Mouse (Mus musculus) forebrain, postnatal 0 days (tissue): ENCODE data around the gene Tmed10. TPM values are rescaled to one million over a fixed set of nuclear protein-coding genes. Genes with fewer than 3 reads are reported as not detected.

Source experiments
- ATAC-seq: fragments of 200-750 bp; cut with Nextera tagmentation; 2 replicates; pipeline ENCODE4 v1.8.0; 2017; ENCODE audit warnings: mild to moderate bottlenecking, moderate library complexity
- DNase-seq: peaks from one replicate; pipeline ENCODE4 v3.0.0-alpha.2; 2015
- H3K27ac ChIP-seq: fragments of 300-500 bp; sonication (generic); 2 replicates; pipeline ENCODE4 v1.5.1; 2014; ENCODE audit warnings: low read depth, mild to moderate bottlenecking, antibody characterized with exemption, low read length, moderate library complexity, mixed read lengths
- H3K27me3 ChIP-seq: fragments of 300-500 bp; sonication (generic); 2 replicates; pipeline ENCODE4 v1.6.1; 2014; ENCODE audit warnings: mild to moderate bottlenecking, low read length, mixed read lengths; ENCODE audit not compliant: insufficient read depth
- H3K36me3 ChIP-seq: fragments of 300-500 bp; sonication (generic); 2 replicates; pipeline ENCODE4 v1.6.1; 2014; ENCODE audit warnings: mild to moderate bottlenecking, moderate library complexity; ENCODE audit not compliant: insufficient read depth
- H3K4me1 ChIP-seq: fragments of 300-500 bp; sonication (generic); 2 replicates; pipeline ENCODE4 v1.6.1; 2014; ENCODE audit warnings: antibody characterized with exemption; ENCODE audit not compliant: insufficient read depth
- H3K4me2 ChIP-seq: fragments of 300-500 bp; sonication (generic); 2 replicates; pipeline ENCODE4 v1.6.1; 2014; ENCODE audit warnings: low read depth, mild to moderate bottlenecking, moderate library complexity
- H3K4me3 ChIP-seq: fragments of 300-500 bp; sonication (generic); 2 replicates; pipeline ENCODE4 v1.5.1; 2014; ENCODE audit warnings: low read depth, low read length, mixed read lengths
- H3K9ac ChIP-seq: fragments of 300-500 bp; sonication (generic); 2 replicates; pipeline ENCODE4 v1.6.1; 2014; ENCODE audit warnings: mild to moderate bottlenecking
- H3K9me3 ChIP-seq: fragments of 300-500 bp; sonication (generic); 2 replicates; pipeline ENCODE4 v1.6.1; 2016; ENCODE audit warnings: low read length
- CTCF ChIP-seq: sonication (generic); IDR thresholded peaks from 2 replicates; pipeline ENCODE4 v1.5.1; 2016; ENCODE audit warnings: antibody characterized with exemption, control low read depth, low read depth
- WGBS: fragments of 180-500 bp; shearing (Covaris S2); extraction: QIAGEN DNeasy Blood & Tissue Kit; methylation state at CpG from one replicate; pipeline ENCODE4 v1.1.7; 2014; 5-methylcytosine and 5-hydroxymethylcytosine counted together
- polyA plus RNA-seq: library from polyadenylated mRNA; unstranded; fragments of >200 nt; fragmentation: Nextera tagmentation; extraction: Ambion mirVana; gene quantifications from 2 replicates; pipeline ENCODE4 v1.2.1, GENCODE M21; 2015
- total RNA-seq: library from RNA; depleted of rRNA; stranded (reverse); fragments of >200 nt; gene quantifications from 2 replicates; pipeline ENCODE4 v1.2.3, GENCODE M21; 2014

Tmed10 gene
- total and polyA plus RNA-seq, 2 experiments from 2014 or later, result 59.2 to 167 TPM

DNA sequence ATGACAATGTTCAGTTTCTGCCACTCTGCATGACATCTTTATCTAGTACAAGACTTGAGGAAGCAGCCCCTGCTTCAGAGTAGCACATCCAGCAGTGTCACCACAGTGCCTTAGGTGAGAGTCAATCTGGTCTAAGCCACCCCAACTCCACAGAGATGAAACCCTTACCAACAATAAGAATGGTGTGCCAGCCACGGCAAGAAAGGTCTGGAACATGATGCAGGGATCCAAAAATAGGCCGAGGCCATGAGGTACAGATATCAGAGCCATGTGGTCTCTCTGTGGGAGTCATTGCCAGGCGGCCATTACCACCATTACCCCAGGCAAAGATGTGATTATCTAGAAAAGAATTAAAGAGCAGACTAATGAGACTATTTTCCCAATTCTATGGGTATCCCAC, 66.0 kb downstream of the Tmed10 start:
- Histone ChIP-seq H3K4me2 (no peak overlapping the region), H3K4me3 (no peak overlapping the region), H3K9me3 (no peaks in the 10 kb centered on the region), H3K36me3 (peaks cover 93% of the 10 kb centered on the region), H3K27me3 (no peaks in the 10 kb centered on the region), H3K9ac (no peak overlapping the region), H3K27ac (no peak overlapping the region), H3K4me1 (no peaks in the 10 kb centered on the region)
- no peak for TF ChIP-seq CTCF
- no peak for DNase-seq
- WGBS, result 55% methylated on average over 3 of the region's 3 CpGs
- ATAC-seq, result no peak

DNA sequence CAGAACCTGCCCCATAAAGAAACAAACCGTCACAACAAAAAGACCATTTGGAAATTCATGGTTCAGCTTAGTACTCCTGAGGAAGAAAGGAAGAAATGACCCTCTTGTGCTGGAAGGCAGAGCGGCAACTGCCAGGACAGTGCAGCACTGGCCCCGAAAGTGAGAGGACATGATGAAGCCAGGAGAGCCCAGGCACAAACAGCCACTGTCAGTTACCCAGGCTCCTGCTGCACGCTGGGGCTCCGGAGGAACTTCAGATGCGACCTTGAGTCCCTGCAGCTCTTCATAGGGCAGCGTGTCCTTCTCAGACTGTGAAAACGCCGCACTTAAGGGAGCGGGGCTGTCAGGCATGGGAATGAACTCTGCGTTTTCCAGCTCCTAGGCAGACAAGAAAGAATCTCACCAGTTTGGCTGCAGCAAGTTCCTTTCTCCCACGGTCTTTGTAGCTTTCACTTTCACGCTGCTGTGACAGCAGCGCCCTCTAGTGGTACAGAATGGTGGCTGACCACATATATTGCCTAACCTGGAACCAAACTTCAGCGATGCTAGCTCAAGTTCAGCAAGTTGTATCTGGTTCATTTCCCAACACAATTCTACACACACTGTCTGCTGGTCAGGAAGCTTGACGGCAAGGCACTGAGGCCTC, 69.3 kb downstream of the Tmed10 start:
- Histone ChIP-seq H3K9ac (no peak overlapping the region), H3K9me3 (no peaks in the 10 kb centered on the region), H3K27me3 (no peaks in the 10 kb centered on the region), H3K4me3 (no peak overlapping the region), H3K36me3 (peaks cover 88% of the 10 kb centered on the region), H3K4me2 (no peak overlapping the region), H3K27ac (no peak overlapping the region), H3K4me1 (no peaks in the 10 kb centered on the region)
- WGBS, result 51% methylated on average over 16 of the region's 16 CpGs
- peak; percentile 98 for TF ChIP-seq CTCF
- peak; percentile 85 for ATAC-seq
- peak; percentile 93 for DNase-seq

DNA sequence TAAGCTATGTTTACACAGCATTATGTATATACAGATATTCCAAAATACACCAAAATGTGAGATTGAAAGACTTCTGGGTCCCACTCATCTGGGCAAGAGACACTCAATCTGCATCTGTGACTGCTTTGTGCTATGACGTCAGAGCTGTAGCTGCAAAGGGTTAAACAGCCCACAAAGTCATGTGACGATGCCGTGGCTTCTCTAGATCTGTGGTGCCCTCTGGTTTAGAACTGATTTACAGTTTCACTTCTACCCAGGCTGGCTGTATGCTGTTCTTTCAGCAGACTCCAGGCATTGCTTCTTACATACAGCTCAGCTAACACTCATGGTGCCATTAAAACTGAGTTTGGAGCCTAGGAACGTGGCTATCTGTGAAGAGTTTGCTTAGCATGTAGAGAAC, 69.9 kb downstream of the Tmed10 start:
- no peaks in the 10 kb centered on the region for H3K27me3 ChIP-seq
- H3K36me3 ChIP-seq, result peaks cover 89% of the 10 kb centered on the region
- H3K9me3 ChIP-seq, result no peaks in the 10 kb centered on the region
- 67% methylated on average over 4 of the region's 4 CpGs for WGBS
- ATAC-seq, result no peak
- no peak overlapping the region for H3K9ac ChIP-seq
- H3K4me3 ChIP-seq, result no peak overlapping the region
- TF ChIP-seq CTCF, result no peak
- no peak for DNase-seq
- no peak overlapping the region; the same call in 1 of the 2 replicates for H3K27ac ChIP-seq
- no peaks in the 10 kb centered on the region for H3K4me1 ChIP-seq
- H3K4me2 ChIP-seq, result no peak overlapping the region

GRCm38 (mm10) chr12:85303256-85303655, 71.4 kb downstream of the Tmed10 start:
- TF ChIP-seq CTCF, result no peak
- Histone ChIP-seq H3K9ac (no peak overlapping the region), H3K9me3 (no peaks in the 10 kb centered on the region), H3K4me2 (no peak overlapping the region), H3K4me3 (no peak overlapping the region), H3K36me3 (peaks cover 75% of the 10 kb centered on the region), H3K27ac (no peak overlapping the region), H3K4me1 (no peaks in the 10 kb centered on the region), H3K27me3 (no peaks in the 10 kb centered on the region)
- no peak for DNase-seq
- ATAC-seq, result no peak
- 76% methylated on average over 2 of the region's 2 CpGs for WGBS

- no peak for TF ChIP-seq CTCF
- ATAC-seq (no peak), DNase-seq (no peak)
- no peak overlapping the region for H3K27ac ChIP-seq
- H3K4me2 ChIP-seq, result no peak overlapping the region
- no peaks in the 10 kb centered on the region for H3K9me3 ChIP-seq
- no peak overlapping the region for H3K4me3 ChIP-seq
- no peak overlapping the region for H3K9ac ChIP-seq
- H3K27me3 ChIP-seq, result no peaks in the 10 kb centered on the region
- H3K36me3 ChIP-seq, result peaks cover 36% of the 10 kb centered on the region
- no peaks in the 10 kb centered on the region for H3K4me1 ChIP-seq
- 91% methylated on average over 1 of the region's 1 CpGs for WGBS
Observed at GRCm38 (mm10) chr12:85298835-85299180, 75.8 kb downstream of the Tmed10 start.

- no peak for ATAC-seq
- H3K36me3 ChIP-seq, result peaks cover 31% of the 10 kb centered on the region
- no peaks in the 10 kb centered on the region for H3K9me3 ChIP-seq
- H3K9ac ChIP-seq, result no peak overlapping the region
- H3K4me1 ChIP-seq, result no peaks in the 10 kb centered on the region
- H3K4me2 ChIP-seq, result no peak overlapping the region
- no peak for TF ChIP-seq CTCF
- H3K4me3 ChIP-seq, result no peak overlapping the region
- H3K27ac ChIP-seq, result no peak overlapping the region
- WGBS, result 88% methylated on average over 11 of the region's 11 CpGs
- H3K27me3 ChIP-seq, result no peaks in the 10 kb centered on the region
- no peak for DNase-seq
Observed at GRCm38 (mm10) chr12:85298127-85298834, 76.4 kb downstream of the Tmed10 start.

- WGBS, result 78% methylated on average over 10 of the region's 10 CpGs
- no peak overlapping the region for H3K9ac ChIP-seq
- H3K4me1 ChIP-seq, result no peaks in the 10 kb centered on the region
- no peak for TF ChIP-seq CTCF
- no peaks in the 10 kb centered on the region for H3K27me3 ChIP-seq
- no peak overlapping the region for H3K4me2 ChIP-seq
- ATAC-seq, result no peak
- H3K27ac ChIP-seq, result no peak overlapping the region
- DNase-seq, result no peak
- H3K4me3 ChIP-seq, result no peak overlapping the region
- H3K36me3 ChIP-seq, result peaks cover 26% of the 10 kb centered on the region
- no peaks in the 10 kb centered on the region for H3K9me3 ChIP-seq
Observed at GRCm38 (mm10) chr12:85297345-85297997, 77.2 kb downstream of the Tmed10 start.
